15 mouse cellular contexts compared by ENCODE assay signal in the genomic region with DNA sequence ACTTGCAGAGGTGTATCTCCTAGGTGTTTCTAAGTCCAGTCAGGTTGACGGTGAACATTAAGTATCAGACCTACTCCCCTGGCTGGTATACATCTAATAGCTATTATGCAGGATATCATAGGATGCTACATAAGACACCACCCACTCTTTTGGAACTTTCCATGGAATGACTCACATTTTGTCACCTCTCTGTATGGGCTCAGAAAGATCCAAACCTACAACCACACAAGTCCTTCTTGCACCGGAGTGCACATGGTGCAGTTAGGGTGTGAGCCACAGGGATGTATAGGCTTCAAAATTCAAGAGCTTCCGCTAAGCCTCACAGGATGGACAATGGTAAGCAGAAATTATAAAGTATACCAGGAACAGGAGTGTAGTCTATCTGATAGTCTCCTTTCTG.
"Had no signal": no experiment of that assay in that cellular context is flagged by ENCODE, and none has a peak within 500 bp of the region (broad histone marks: within the 10 kb centered on the region; RNA-seq: fewer than 3 reads in every experiment).

No protein-coding gene starts in this region.

- H3K36me3 ChIP-seq: neural tube, embryonic 12.5 days; neural tube, embryonic 13.5 days; neural tube, embryonic 15.5 days; stomach, embryonic 15.5 days had no signal

- DNase-seq: retina, postnatal 1 day; right cerebral cortex, postnatal 14 days; right cerebral cortex, postnatal 25 days; right cerebral cortex, postnatal 4 days; spleen, adult 18-20 months; thymus, adult 18-20 months; thymus, adult 2 months; thymus, postnatal 14 days; thymus, postnatal 25 days; thymus, postnatal 36 days; thymus, postnatal 4 days had no signal

- H3K27ac ChIP-seq: neural tube, embryonic 12.5 days; neural tube, embryonic 13.5 days; neural tube, embryonic 15.5 days; stomach, embryonic 15.5 days had no signal

- H3K9ac ChIP-seq: neural tube, embryonic 12.5 days; neural tube, embryonic 13.5 days; neural tube, embryonic 15.5 days; stomach, embryonic 15.5 days had no signal

- H3K27me3 ChIP-seq: neural tube, embryonic 12.5 days; neural tube, embryonic 13.5 days; neural tube, embryonic 15.5 days; stomach, embryonic 15.5 days had no signal

- H3K9me3 ChIP-seq: neural tube, embryonic 12.5 days; neural tube, embryonic 15.5 days; stomach, embryonic 15.5 days had no signal

- H3K4me3 ChIP-seq: neural tube, embryonic 12.5 days; neural tube, embryonic 13.5 days; neural tube, embryonic 15.5 days; stomach, embryonic 15.5 days had no signal

- H3K4me1 ChIP-seq: neural tube, embryonic 12.5 days; neural tube, embryonic 13.5 days; neural tube, embryonic 15.5 days had no signal

- H3K4me2 ChIP-seq: neural tube, embryonic 12.5 days; neural tube, embryonic 13.5 days; neural tube, embryonic 15.5 days; stomach, embryonic 15.5 days had no signal
